Mouse (Mus musculus): Measurements from ENCODE around the gene Zfp768.
"Not testable (repeated sequence)": the region's sequence is repeated elsewhere in the genome, so short reads cannot be mapped to it uniquely, and the experiment has no call there.

Zfp768 gene

DNA sequence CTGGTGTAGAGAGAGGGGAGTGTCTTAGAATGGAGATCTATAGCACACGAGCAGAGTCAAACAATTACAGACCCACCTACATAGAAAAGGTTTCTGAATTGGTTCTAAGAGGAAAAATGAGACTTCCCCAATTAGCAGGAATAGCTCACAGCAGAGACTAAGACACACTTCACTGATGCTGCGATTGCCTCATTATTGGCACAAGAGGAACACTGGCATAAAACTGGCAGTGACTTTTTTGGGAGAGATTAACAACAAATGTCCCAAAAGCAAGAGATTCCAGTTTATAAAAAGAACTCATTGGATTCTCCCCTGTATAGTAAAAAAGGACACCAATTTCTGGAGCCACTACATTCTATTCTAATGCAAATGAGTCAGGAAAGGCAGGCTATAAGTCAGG, 12.5 kb upstream of the Zfp768 start:
- DNase-seq (ENCODE audit: low read depth): no peak

GRCm38 (mm10) chr7:127355796-127356195, 10.4 kb upstream of the Zfp768 start:
- DNase-seq (ENCODE audit: low read depth): no peak

DNA sequence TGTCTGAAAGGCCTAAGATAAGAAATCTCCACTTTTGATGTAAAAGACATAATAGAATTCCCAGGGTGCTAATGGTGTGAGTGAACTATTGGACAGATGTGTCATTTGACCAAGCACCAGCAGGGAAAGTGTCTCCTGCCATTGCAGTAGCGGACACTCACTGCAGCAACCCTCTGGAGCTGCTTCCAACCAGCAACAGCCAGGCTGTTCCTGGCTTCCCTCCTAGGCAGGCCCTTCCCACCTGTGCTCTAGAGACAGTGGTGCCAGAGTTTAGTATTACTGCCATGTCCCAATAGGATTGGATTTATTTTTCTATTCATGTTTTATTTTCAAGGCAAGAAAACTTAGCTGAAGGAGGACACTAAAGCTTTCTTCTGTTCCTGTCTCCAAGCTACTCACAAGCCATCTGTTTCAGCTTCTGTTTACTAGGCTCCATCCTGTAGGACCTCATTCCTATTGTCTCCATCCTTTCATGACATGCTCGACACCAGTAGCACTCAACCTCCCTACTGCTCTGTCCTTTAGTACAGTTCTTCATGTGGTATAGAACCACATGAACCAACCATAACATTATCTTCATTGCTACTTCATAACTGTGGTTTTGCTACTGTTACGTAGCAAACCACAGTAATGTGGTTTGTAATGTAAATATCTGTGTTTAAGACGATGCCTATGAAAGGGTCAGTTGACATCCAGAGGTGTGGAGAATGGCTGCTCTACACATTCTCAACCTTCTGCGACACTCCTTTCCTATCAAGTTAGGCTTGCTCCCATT, 6.0 kb upstream of the Zfp768 start:
- DNase-seq (ENCODE audit: low read depth): no peak

DNA sequence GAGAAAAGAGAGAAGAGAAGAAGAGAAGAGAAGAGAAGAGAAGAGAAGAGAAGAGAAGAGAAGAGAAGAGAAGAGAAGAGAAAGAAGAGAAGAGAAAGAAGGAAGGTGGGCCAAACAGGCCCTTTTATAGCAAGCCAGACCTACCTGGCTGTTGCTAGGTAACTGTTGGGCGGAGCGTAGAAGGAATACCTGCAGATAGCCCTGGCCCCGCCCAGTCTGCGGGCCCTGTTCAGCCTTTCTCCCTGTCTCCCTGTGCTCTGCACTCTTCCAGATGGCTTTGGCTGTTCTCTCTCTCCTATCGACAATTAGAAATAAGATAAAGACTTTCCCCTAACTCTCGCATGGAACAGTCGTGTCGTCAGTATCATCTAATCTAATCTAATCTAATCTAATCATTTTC, 1.3 kb upstream of the Zfp768 start:
- no peak for DNase-seq (ENCODE audit: low read depth)

DNA sequence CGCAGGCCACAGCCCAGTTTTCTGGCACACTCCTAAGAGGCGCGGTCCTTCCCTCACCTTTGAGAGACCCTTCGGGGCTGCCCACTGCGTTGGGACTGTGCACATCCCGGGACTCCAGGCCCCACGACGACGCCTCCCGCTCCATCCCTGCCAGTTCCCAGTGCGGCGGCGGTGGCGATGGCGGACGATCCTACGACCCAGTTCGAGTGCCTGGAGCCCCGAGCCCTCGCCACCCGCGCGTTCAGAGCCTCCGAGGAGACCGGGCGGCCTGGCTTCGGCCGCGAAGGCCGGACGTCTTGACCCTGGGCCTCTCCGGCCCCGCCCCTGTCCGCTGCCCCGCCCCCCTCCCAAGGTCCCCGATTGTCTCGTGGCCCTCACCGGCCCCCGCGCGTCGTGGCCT, 297 bp downstream of the Zfp768 start:
- no peak for DNase-seq (ENCODE audit: low read depth)

DNA sequence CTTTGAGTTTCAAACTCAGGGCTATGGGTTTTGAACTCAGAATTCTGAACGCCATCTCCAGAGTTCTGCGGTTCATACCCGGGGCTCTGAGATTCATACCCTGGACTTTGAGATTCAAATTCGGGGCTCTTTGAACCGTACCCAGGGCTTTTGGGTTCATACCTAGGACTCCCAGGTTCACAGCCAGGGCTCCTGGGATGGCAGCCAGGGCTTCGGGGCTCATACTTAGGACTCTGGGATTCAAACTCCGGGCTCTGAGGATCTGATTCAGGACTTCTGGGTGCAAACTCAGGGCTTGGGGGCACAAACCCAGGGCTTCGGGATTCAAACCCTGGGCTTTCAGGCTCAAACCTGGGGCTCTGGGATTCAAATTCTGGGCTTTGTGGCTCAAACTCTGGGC, 1.0 kb downstream of the Zfp768 start:
- no peak for DNase-seq (ENCODE audit: low read depth)

- DNase-seq (ENCODE audit: low read depth): no peak
Measured at GRCm38 (mm10) chr7:127343351-127344019, 1.9 kb downstream of the Zfp768 start.

GRCm38 (mm10) chr7:127342888-127343287, 2.5 kb downstream of the Zfp768 start:
- no peak for DNase-seq (ENCODE audit: low read depth)

GRCm38 (mm10) chr7:127342332-127342731, 3.1 kb downstream of the Zfp768 start:
- peak; percentile 71 for DNase-seq (ENCODE audit: low read depth)

- not testable (repeated sequence) for DNase-seq (ENCODE audit: low read depth)
Measured at GRCm38 (mm10) chr7:127341861-127342260, 3.5 kb downstream of the Zfp768 start.

- DNase-seq (ENCODE audit: low read depth): no peak
Measured at GRCm38 (mm10) chr7:127341356-127341755, 4.0 kb downstream of the Zfp768 start.

DNA sequence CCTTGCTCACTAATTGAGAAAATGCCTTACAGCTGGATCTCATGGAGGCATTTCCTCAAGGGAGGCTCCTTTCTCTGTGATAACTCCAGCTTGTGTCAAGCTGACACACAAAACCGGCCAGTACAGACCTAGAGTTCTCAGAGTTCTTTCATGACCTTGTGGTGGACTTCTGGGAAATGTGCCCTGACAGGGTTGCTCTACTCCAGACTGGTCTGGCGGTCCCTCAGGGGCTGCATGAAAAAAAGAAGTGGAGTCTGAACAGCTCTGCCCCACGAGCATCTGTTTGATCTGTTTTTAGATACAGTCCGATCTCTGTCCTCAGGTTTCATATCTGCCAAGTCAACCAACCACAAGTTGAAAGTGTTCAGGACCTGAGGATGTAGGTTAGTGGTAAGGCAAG, 7.8 kb downstream of the Zfp768 start:
- DNase-seq (ENCODE audit: low read depth): no peak

- DNase-seq (ENCODE audit: low read depth): no peak
Measured at GRCm38 (mm10) chr7:127335604-127336003, 9.8 kb downstream of the Zfp768 start.

GRCm38 (mm10) chr7:127333240-127333639, 12.1 kb downstream of the Zfp768 start:
- no peak for DNase-seq (ENCODE audit: low read depth)

DNA sequence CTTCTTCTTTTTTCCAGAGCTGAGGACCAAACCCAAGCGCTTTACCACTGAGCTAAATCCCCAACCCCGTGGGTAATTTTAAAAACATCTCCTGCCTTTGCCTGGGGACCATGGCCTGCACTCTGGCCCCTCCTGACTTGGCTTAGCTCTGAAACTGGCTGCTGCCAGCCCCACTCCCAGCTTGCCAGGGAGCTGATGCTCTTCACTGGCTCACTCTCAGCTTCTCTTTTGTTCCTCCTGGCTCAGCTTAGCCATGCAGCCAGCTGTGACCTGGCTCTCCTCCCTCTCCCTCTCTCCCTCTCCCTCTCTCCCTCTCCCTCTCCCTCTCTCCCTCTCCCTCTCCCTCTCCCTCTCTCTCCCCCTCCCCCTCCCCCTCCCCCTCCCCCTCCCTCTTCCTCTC, 18.7 kb downstream of the Zfp768 start:
- DNase-seq (ENCODE audit: low read depth): no peak

- no peak for DNase-seq (ENCODE audit: low read depth)
Measured at GRCm38 (mm10) chr7:127325550-127325949, 19.8 kb downstream of the Zfp768 start.

- DNase-seq (ENCODE audit: low read depth): no peak
Measured at GRCm38 (mm10) chr7:127324944-127325343, 20.4 kb downstream of the Zfp768 start.

DNA sequence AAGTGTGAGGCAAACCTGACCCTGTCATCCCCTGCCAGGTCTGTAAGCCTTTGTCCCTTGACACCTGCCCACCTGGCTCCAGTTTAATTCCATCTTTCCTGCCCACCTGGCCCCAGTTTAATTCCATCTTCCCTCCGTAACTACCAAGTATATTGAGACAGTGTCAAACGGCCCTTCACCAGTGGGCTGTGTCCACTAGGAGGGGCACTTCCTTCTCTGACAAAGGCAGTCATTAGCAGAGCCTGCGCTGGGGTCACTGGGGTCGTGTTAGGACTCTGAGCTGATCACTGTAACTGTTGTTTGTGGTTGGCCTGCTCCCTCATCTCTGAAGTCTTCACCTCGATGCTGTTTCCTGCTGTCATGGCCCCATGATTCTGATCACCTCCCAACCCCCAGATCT, 23.3 kb downstream of the Zfp768 start:
- DNase-seq (ENCODE audit: low read depth): no peak

GRCm38 (mm10) chr7:127321106-127321505, 24.3 kb downstream of the Zfp768 start:
- DNase-seq (ENCODE audit: low read depth): no peak

GRCm38 (mm10) chr7:127313912-127314311, 31.5 kb downstream of the Zfp768 start:
- no peak for DNase-seq (ENCODE audit: low read depth)

GRCm38 (mm10) chr7:127309951-127310350, 35.4 kb downstream of the Zfp768 start:
- DNase-seq (ENCODE audit: low read depth): no peak

GRCm38 (mm10) chr7:127308887-127309286, 36.5 kb downstream of the Zfp768 start:
- peak; percentile 81 for DNase-seq (ENCODE audit: low read depth)

GRCm38 (mm10) chr7:127308431-127308830, 37.0 kb downstream of the Zfp768 start:
- no peak for DNase-seq (ENCODE audit: low read depth)
